Mouse (Mus musculus) spleen, adult 18-20 months (tissue): ENCODE measurements around the gene Gm10718.
"Not testable (repeated sequence)": the region's sequence is repeated elsewhere in the genome, so short reads cannot be mapped to it uniquely, and the experiment has no call there.

Experiments
- DNase-seq, 2 experiments: peaks; one replicate each; pipeline ENCODE4 v3.0.0; 2022; ENCODE audit warnings: mixed read lengths in 2 of 2

The Gm10718 gene

DNA sequence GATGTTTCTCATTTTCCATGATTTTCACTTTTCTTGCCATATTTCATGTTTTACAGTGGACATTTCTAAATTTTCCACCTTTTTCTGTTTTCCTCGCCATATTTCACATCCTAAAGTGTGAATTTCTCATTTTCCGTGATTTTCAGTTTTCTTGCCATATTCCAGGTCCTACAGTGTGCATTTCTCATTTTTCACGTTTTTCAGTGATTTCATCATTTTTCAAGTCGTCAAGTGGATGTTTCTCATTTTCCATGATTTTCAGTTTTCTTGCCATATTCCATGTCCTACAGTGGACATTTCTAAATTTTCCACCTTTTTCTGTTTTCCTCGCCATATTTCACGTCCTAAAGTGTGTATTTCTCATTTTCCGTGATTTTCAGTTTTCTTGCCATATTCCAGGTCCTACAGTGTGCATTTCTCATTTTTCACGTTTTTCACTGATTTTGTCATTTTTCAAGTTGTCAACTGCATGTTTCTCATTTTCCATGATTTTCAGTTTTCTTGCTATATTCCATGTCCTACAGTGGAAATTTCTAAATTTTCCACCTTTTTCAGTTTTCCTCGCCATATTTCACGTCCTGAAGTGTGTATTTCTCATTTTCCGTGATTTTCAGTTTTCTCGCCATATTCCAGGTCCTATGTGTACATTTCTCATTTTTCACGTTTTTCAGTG is at the start of gene Gm10718:
TSS of gene Gm10718 (plus strand) at position 236 of the 673 bp plus-strand sequence.
- not testable (repeated sequence) for DNase-seq

DNA sequence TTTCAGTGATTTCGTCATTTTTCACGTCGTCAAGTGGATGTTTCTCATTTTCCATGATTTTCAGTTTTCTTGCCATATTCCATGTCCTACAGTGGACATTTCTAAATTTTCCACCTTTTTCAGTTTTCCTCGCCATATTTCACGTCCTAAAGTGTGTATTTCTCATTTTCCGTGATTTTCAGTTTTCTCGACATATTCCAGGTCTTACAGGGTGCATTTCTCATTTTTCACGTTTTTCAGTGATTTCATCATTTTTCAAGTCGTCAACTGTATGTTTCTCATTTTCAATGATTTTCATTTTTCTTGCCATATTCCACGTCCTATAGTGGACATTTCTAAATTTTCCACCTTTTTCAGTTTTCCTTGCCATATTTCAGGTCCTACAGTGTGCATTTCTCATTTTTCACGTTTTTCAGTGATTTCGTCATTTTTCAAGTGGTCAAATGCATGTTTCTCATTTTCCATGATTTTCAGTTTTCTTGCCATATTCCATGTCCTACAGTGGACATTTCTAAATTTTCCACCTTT is 22.8 kb upstream of the Gm10718 start, which contains the start of gene Gm10722:
TSS of gene Gm10722 (plus strand) at position 478 of the 528 bp plus-strand sequence.
- DNase-seq, result peak in 1 of 2 experiments; percentile 3

GRCm38 (mm10) chr9:3001006-3001405 is 22.3 kb upstream of the Gm10718 start:
- not testable (repeated sequence) for DNase-seq

- peak; percentile 39 to 74 for DNase-seq
Observed at GRCm38 (mm10) chr9:3001948-3002659, 21.2 kb upstream of the Gm10718 start.

DNA sequence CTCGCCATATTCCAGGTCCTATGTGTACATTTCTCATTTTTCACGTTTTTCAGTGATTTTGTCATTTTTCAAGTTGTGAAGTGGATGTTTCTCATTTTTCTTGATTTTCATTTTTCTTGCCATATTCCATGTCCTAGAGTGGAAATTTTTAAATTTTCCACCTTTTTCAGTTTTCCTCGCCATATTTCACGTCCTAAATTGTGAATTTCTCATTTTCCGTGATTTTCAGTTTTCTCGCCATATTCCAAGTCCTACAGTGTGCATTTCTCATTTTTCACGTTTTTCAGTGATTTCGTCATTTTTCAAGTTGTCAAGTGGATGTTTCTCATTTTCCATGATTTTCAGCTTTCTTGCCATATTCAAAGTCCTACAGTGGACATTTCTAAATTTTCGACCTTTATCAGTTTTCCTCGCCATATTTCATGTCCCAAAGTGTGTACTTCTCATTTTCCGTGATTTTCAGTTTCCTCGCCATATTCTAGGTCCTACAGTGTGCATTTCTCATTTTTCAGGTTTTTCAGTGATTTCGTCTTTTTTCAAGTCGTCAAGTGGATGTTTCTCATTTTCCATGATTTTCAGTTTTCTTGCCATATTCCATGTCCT is 20.5 kb upstream of the Gm10718 start, which contains the start of gene Gm11168:
TSS of gene Gm11168 (plus strand) at position 553 of the 603 bp plus-strand sequence.
- DNase-seq, result not testable (repeated sequence)

DNA sequence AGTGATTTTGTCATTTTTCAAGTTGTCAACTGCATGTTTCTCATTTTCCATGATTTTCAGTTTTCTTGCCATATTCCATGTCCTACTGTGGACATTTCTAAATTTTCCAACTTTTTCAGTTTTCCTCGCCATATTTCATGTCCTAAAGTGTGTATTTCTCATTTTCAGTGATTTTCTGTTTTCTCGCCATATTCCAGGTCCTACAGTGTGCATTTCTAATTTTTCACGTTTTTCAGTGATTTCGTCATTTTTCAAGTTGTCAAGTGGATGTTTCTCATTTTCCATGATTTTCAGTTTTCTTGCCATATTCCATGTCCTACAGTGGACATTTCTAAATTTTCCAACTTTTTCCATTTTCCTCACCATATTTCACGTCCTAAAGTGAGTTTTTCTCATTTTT is 17.2 kb upstream of the Gm10718 start:
- not testable (repeated sequence) for DNase-seq

GRCm38 (mm10) chr9:3006636-3007035 is 16.7 kb upstream of the Gm10718 start:
- peak; percentile 24 to 72 for DNase-seq

DNA sequence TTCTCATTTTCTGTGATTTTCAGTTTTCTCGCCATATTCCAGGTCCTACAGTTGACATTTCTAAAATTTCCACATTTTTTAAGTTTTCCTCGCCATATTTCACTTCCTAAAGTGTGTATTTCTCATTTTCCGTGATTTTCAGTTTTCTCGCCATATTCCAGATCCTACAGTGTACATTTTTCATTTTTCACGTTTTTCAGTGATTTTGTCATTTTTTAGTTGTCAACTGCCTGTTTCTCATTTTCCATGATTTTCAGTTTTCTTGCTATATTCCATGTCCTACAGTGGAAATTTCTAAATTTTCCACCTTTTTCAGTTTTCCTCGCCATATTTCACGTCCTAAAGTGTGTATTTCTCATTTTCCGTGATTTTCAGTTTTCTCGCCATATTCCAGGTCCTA is 16.1 kb upstream of the Gm10718 start:
- not testable (repeated sequence) for DNase-seq

DNA sequence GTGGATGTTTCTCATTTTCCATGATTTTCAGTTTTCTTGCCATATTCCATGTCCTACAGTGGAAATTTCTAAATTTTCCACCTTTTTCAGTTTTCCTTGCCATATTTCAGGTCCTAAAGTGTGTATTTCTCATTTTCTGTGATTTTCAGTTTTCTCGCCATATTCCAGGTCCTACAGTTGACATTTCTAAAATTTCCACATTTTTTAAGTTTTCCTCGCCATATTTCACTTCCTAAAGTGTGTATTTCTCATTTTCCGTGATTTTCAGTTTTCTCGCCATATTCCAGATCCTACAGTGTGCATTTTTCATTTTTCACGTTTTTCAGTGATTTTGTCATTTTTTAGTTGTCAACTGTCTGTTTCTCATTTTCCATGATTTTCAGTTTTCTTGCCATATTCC is 14.0 kb upstream of the Gm10718 start:
- not testable (repeated sequence) for DNase-seq

DNA sequence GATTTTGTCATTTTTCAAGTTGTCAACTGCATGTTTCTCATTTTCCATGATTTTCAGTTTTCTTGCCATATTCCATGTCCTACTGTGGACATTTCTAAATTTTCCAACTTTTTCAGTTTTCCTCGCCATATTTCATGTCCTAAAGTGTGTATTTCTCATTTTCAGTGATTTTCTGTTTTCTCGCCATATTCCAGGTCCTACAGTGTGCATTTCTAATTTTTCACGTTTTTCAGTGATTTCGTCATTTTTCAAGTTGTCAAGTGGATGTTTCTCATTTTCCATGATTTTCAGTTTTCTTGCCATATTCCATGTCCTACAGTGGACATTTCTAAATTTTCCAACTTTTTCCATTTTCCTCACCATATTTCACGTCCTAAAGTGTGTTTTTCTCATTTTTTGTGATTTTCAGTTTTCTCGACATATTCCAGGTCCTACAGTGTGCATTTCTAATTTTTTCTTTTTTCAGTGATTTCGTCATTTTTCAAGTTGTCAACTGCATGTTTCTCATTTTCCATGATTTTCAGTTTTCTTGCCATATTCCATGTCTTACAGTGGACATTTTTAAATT is 11.2 kb upstream of the Gm10718 start:
- DNase-seq, result not testable (repeated sequence)

DNA sequence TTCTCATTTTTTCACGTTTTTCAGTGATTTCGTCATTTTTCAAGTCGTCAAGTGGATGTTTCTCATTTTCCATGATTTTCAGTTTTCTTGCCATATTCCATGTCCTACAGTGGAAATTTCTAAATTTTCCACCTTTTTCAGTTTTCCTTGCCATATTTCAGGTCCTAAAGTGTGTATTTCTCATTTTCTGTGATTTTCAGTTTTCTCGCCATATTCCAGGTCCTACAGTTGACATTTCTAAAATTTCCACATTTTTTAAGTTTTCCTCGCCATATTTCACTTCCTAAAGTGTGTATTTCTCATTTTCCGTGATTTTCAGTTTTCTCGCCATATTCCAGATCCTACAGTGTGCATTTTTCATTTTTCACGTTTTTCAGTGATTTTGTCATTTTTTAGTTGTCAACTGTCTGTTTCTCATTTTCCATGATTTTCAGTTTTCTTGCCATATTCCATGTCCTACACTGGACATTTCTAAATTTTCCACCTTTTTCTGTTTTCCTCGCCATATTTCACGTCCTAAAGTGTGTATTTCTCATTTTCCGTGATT is 10.5 kb upstream of the Gm10718 start, which contains the start of gene Gm10721:
TSS of gene Gm10721 (plus strand) at position 408 of the 547 bp plus-strand sequence.
- not testable (repeated sequence) for DNase-seq

- not testable (repeated sequence) for DNase-seq
Observed at GRCm38 (mm10) chr9:3015354-3015753, 8.0 kb upstream of the Gm10718 start, which contains the start of gene Gm10720. Gene Gm10720 (plus strand): TSS chr9:3015654.

DNA sequence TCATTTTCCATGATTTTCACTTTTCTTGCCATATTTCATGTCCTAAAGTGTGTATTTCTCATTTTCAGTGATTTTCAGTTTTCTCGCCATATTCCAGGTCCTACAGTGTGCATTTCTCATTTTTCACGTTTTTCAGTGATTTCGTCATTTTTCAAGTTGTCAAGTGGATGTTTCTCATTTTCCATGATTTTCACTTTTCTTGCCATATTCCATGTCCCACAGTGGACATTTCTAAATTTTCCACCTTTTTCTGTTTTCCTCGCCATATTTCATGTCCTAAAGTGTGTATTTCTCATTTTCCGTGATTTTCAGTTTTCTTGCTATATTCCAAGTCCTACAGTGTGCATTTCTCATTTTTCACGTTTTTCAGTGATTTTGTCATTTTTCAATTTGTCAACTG is 7.5 kb upstream of the Gm10718 start:
- DNase-seq, result not testable (repeated sequence)

DNA sequence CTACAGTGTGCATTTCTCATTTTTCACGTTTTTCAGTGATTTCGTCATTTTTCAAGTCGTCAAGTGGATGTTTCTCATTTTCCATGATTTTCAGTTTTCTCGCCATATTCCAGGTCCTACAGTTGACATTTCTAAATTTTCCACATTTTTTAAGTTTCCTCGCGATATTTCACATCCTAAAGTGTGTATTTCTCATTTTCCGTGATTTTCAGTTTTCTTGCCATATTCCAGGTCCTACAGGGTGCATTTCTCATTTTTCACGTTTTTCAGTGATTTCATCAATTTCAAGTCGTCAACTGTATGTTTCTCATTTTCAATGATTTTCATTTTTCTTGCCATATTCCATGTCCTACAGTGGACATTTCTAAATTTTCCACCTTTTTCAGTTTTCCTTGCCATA is 6.2 kb upstream of the Gm10718 start, which contains the start of gene Gm10719:
TSS of gene Gm10719 (plus strand) at position 301 of the 400 bp plus-strand sequence.
- DNase-seq, result not testable (repeated sequence)

DNA sequence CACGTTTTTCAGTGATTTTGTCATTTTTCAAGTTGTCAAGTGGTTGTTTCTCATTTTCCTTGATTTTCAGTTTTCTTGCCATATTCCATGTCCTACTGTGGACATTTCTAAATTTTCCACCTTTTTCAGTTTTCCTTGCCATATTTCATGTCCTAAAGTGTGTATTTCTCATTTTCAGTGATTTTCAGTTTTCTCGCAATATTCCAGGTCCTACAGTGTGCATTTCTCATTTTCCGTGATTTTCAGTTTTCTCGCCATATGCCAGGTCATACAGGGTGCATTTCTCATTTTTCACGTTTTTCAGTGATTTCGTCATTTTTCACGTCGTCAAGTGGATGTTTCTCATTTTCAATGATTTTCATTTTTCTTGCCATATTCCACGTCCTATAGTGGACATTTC is 4.4 kb upstream of the Gm10718 start:
- DNase-seq, result peak; percentile 62 to 84

DNA sequence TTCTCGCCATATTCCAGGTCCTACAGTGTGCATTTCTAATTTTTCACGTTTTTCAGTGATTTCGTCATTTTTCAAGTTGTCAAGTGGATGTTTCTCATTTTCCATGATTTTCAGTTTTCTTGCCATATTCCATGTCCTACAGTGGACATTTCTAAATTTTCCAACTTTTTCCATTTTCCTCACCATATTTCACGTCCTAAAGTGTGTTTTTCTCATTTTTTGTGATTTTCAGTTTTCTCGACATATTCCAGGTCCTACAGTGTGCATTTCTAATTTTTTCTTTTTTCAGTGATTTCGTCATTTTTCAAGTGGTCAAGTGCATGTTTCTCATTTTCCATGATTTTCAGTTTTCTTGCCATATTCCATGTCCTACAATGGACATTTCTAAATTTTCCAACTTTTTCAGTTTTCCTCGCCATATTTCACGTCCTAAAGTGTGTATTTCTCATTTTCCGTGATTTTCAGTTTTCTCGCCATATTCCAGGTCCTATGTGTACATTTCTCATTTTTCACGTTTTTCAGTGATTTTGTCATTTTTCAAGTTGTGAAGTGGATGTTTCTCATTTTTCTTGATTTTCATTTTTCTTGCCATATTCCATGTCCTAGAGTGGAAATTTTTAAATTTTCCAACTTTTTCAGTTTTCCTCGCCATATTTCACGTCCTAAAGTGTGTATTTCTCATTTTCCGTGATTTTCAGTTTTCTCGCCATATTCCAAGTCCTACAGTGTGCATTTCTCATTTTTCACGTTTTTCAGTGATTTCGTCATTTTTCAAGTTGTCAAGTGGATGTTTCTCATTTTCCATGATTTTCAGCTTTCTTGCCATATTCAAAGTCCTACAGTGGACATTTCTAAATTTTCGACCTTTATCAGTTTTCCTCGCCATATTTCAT is 3.3 kb upstream of the Gm10718 start:
- DNase-seq, result peak; percentile 22 to 24

DNA sequence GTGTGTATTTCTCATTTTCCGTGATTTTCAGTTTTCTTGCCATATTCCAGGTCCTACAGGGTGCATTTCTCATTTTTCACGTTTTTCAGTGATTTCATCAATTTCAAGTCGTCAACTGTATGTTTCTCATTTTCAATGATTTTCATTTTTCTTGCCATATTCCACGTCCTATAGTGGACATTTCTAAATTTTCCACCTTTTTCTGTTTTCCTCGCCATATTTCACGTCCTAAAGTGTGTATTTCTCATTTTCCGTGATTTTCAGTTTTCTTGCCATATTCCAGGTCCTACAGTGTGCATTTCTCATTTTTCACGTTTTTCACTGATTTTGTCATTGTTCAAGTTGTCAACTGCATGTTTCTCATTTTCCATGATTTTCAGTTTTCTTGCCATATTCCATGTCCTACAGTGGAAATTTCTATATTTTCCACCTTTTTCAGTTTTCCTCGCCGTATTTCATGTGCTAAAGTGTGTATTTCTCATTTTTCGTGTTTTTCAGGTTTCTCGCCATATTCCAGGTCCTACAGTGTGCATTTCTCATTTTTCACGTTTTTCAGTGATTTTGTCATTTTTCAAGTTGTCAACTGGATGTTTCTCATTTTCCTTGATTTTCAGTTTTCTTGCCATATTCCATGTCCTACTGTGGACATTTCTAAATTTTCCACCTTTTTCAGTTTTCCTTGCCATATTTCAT is 885 bp upstream of the Gm10718 start:
- DNase-seq, result peak in 1 of 2 experiments; percentile 29

DNA sequence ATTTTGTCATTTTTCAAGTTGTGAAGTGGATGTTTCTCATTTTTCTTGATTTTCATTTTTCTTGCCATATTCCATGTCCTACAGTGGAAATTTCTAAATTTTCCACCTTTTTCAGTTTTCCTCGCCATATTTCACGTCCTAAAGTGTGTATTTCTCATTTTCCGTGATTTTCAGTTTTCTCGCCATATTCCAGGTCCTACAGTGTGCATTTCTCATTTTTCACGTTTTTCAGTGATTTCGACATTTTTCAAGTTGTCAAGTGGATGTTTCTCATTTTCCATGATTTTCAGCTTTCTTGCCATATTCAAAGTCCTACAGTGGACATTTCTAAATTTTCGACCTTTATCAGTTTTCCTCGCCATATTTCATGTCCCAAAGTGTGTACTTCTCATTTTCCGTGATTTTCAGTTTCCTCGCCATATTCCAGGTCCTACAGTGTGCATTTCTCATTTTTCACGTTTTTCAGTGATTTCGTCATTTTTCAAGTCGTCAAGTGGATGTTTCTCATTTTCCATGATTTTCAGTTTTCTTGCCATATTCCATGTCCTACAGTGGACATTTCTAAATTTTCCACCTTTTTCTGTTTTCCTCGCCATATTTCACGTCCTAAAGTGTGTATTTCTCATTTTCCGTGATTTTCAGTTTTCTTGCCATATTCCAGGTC is 770 bp downstream of the Gm10718 start:
- DNase-seq, result peak; percentile 39 to 62

GRCm38 (mm10) chr9:3024912-3025467 is 1.6 kb downstream of the Gm10718 start, which contains the start of gene Gm10717:
Gene Gm10717 (plus strand): TSS chr9:3025417.
- DNase-seq, result peak in 1 of 2 experiments; percentile 11
